Mouse (Mus musculus): ENCODE results near the gene Sox15.

Gene Sox15

GRCm38 (mm10) chr11:69661221-69661881, 6.2 kb downstream of the Sox15 start:
- ChIA-PET POLR2A (interaction anchor here (0.6 to 17.2 kb wide), 57 partner anchors 7 to 1212 kb away, joined by 3 to 592 read pairs (median 6); partner anchors contain the start of genes Senp3 (in 3 of the 4), Eif4a1 (in 2 of the 4), Fxr2 (in 2 of the 4) and Sox15 (in 2 of the 4)), CTCF (interaction anchor here (0.5 to 2.3 kb wide), 12 partner anchors 28 to 792 kb away, joined by 3 to 8 read pairs (median 4); partner anchors contain the start of gene Fxr2 (in 2 of the 4))

- POLR2A ChIA-PET = interaction anchor here (0.6 to 17.2 kb wide), 75 partner anchors 8 to 902 kb away, joined by 3 to 592 read pairs (median 4); partner anchors contain the start of genes Fxr2 (in 3 of the 4), Senp3 (in 3 of the 4), Eif4a1 (in 2 of the 4) and Sox15 (in 2 of the 4)
- CTCF ChIA-PET = interaction anchor here (0.6 to 2.3 kb wide), 18 partner anchors 9 to 793 kb away, joined by 3 to 8 read pairs (median 4); partner anchors contain the start of gene Fxr2 (in 2 of the 4)
These were observed 7.3 kb downstream of the Sox15 start, which contains the start of gene Mpdu1 for GRCm38 (mm10) chr11:69662213-69662966. Gene Mpdu1, minus strand, starts transcription at chr11:69662642.

- POLR2A ChIA-PET = interaction anchor here (0.6 to 17.2 kb wide), 56 partner anchors 7 to 338 kb away, joined by 3 to 592 read pairs (median 5); partner anchors contain the start of genes Fxr2 (in 3 of the 4), Senp3 (in 3 of the 4), Eif4a1 (in 2 of the 4) and Sox15 (in 2 of the 4)
- CTCF ChIA-PET = interaction anchor here (0.6 to 2.3 kb wide), 12 partner anchors 10 to 116 kb away, joined by 3 to 8 read pairs (median 4); partner anchors contain the start of gene Fxr2 (in 2 of the 4)
These were observed 8.0 kb downstream of the Sox15 start for GRCm38 (mm10) chr11:69662967-69663671.

- CTCF ChIA-PET = interaction anchor here in 1 of 4 experiments (0.6 kb wide), 1 partner anchor 45 kb away, joined by 3 read pairs; no protein-coding TSS in a partner anchor
- POLR2A ChIA-PET = interaction anchor here in 3 of 4 experiments (0.8 to 17.2 kb wide), 13 partner anchors 9 to 91 kb away, joined by 3 to 592 read pairs (median 34); partner anchors contain the start of genes Senp3 (in 3 of the 3), Eif4a1 (in 2 of the 3), Sox15 (in 2 of the 3) and Tnfsf13 (in 1 of the 3)
These were observed 8.7 kb downstream of the Sox15 start for GRCm38 (mm10) chr11:69663795-69664194.

GRCm38 (mm10) chr11:69664841-69665240, 9.7 kb downstream of the Sox15 start:
- CTCF ChIA-PET = interaction anchor here in 2 of 4 experiments (0.6 to 2.6 kb wide), 3 partner anchors 7 to 233 kb away, joined by 3 to 31 read pairs (median 3); partner anchors contain the start of gene Sox15 (in 1 of the 2)
- POLR2A ChIA-PET = interaction anchor here (1.2 to 17.2 kb wide), 31 partner anchors 8 to 251 kb away, joined by 3 to 592 read pairs (median 12); partner anchors contain the start of genes Senp3 (in 3 of the 4), Sox15 (in 3 of the 4), Trp53 (in 3 of the 4) and Wrap53 (in 3 of the 4)

- ChIA-PET CTCF (interaction anchor here in 3 of 4 experiments (0.7 to 2.6 kb wide), 6 partner anchors 8 to 47 kb away, joined by 3 to 31 read pairs (median 5); partner anchors contain the start of genes Sox15 (in 2 of the 3) and Fxr2 (in 1 of the 3)), POLR2A (interaction anchor here (0.6 to 17.2 kb wide), 81 partner anchors 7 to 592 kb away, joined by 3 to 592 read pairs (median 5); partner anchors contain the start of genes Sox15 (in 4 of the 4), Fxr2 (in 3 of the 4), Senp3 (in 3 of the 4) and Trp53 (in 3 of the 4))
These were observed 10.4 kb downstream of the Sox15 start for GRCm38 (mm10) chr11:69665457-69665960.

GRCm38 (mm10) chr11:69665961-69666664, 11.0 kb downstream of the Sox15 start, which contains the start of gene Cd68:
Gene Cd68, minus strand, starts transcription at chr11:69666153.
- ChIA-PET POLR2A (interaction anchor here (0.5 to 17.2 kb wide), 94 partner anchors 8 to 593 kb away, joined by 3 to 592 read pairs (median 4); partner anchors contain the start of genes Sox15 (in 4 of the 4), Fxr2 (in 3 of the 4), Senp3 (in 3 of the 4) and Trp53 (in 3 of the 4)), CTCF (interaction anchor here in 3 of 4 experiments (0.7 to 2.6 kb wide), 7 partner anchors 9 to 47 kb away, joined by 3 to 31 read pairs (median 4); partner anchors contain the start of genes Sox15 (in 2 of the 3) and Fxr2 (in 1 of the 3))

GRCm38 (mm10) chr11:69666665-69667005, 11.5 kb downstream of the Sox15 start:
- POLR2A ChIA-PET = interaction anchor here (0.5 to 17.2 kb wide), 75 partner anchors 9 to 593 kb away, joined by 3 to 592 read pairs (median 5); partner anchors contain the start of genes Sox15 (in 4 of the 4), Fxr2 (in 3 of the 4), Senp3 (in 2 of the 4) and Tnfsf13 (in 2 of the 4)

GRCm38 (mm10) chr11:69670786-69671725, 15.9 kb downstream of the Sox15 start:
- ChIA-PET POLR2A (interaction anchor here (0.6 to 16.3 kb wide), 57 partner anchors 8 to 326 kb away, joined by 3 to 672 read pairs (median 8); partner anchors contain the start of genes Senp3 (in 3 of the 4), Sox15 (in 3 of the 4), Fxr2 (in 2 of the 4) and Mpdu1 (in 2 of the 4)), CTCF (interaction anchor here in 2 of 4 experiments (0.6 to 0.9 kb wide), 2 partner anchors 16 to 45 kb away, joined by 3 to 4 read pairs; partner anchors contain the start of gene Sox15 (in 1 of the 2))

More at GRCm38 (mm10) chr11:69666665-69667005, 11.5 kb downstream of the Sox15 start:
- CTCF ChIA-PET = interaction anchor here in 3 of 4 experiments (0.7 to 2.6 kb wide), 5 partner anchors 9 to 38 kb away, joined by 4 to 31 read pairs (median 4); partner anchors contain the start of genes Sox15 (in 2 of the 3) and Fxr2 (in 1 of the 3)

- ChIA-PET CTCF (no interaction called here), POLR2A (interaction anchor here (0.6 to 16.3 kb wide), 30 partner anchors 9 to 325 kb away, joined by 3 to 672 read pairs (median 6); partner anchors contain the start of genes Senp3 (in 4 of the 4), Sox15 (in 3 of the 4), Mpdu1 (in 2 of the 4) and Cd68 (in 1 of the 4))
These were observed 16.6 kb downstream of the Sox15 start for GRCm38 (mm10) chr11:69671726-69672124.

GRCm38 (mm10) chr11:69672211-69672706, 17.1 kb downstream of the Sox15 start, which contains the start of gene Eif4a1:
Gene Eif4a1, minus strand, starts transcription at chr11:69672423.
- ChIA-PET CTCF (interaction anchor here in 1 of 4 experiments (1.1 kb wide), 1 partner anchor 10 kb away, joined by 3 read pairs; the partner anchor contains the start of gene Senp3), POLR2A (interaction anchor here (0.6 to 16.3 kb wide), 34 partner anchors 8 to 325 kb away, joined by 3 to 672 read pairs (median 6); partner anchors contain the start of genes Senp3 (in 4 of the 4), Mpdu1 (in 3 of the 4), Sox15 (in 3 of the 4) and Cd68 (in 1 of the 4))

GRCm38 (mm10) chr11:69679144-69679543, 24.0 kb downstream of the Sox15 start:
- CTCF ChIA-PET = interaction anchor here in 1 of 4 experiments (0.6 to 8.3 kb wide), 2 partner anchors 35 to 49 kb away, joined by 3 to 155 read pairs; no protein-coding TSS in a partner anchor
- POLR2A ChIA-PET = interaction anchor here in 2 of 4 experiments (0.5 to 16.3 kb wide), 18 partner anchors 10 to 241 kb away, joined by 3 to 672 read pairs (median 11); partner anchors contain the start of genes Cd68 (in 2 of the 2), Mpdu1 (in 2 of the 2), Sox15 (in 2 of the 2) and Fxr2 (in 1 of the 2)

GRCm38 (mm10) chr11:69680136-69680855, 25.2 kb downstream of the Sox15 start:
- POLR2A ChIA-PET = interaction anchor here in 3 of 4 experiments (0.5 to 16.3 kb wide), 33 partner anchors 7 to 247 kb away, joined by 3 to 672 read pairs (median 11); partner anchors contain the start of genes Sox15 (in 3 of the 3), Cd68 (in 2 of the 3), Eif4a1 (in 2 of the 3) and Mpdu1 (in 2 of the 3)
- CTCF ChIA-PET = interaction anchor here in 2 of 4 experiments (0.7 to 8.3 kb wide), 4 partner anchors 34 to 100 kb away, joined by 3 to 155 read pairs (median 15); partner anchors contain the start of genes Trp53 (in 1 of the 2) and Wrap53 (in 1 of the 2)
